Mouse (Mus musculus): ENCODE measurements around the gene Otop3.

The Otop3 gene

DNA sequence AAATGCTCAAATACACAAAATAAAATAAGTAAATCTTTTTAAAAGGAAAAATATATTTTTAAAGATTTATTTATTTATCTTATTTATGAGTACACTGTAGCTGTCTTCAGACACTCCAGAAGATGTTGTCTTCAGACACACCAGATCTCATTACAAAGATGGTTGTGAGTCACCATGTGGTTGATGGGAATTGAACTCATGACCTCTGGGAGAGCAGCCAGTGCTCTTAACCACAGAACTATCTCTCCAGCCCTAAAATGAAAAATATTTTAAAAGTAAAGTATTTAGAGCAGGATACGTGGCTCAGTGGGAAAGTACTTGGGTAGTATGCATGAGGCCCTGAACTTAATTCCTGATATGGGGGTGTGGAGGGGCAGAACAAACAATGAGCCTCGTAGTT is 33.2 kb upstream of the Otop3 start:
- no peak for TF ChIP-seq GATA4 (IDR thresholded peaks at IDR 0.05; ENCODE audit: insufficient replicate concordance, low read length)

DNA sequence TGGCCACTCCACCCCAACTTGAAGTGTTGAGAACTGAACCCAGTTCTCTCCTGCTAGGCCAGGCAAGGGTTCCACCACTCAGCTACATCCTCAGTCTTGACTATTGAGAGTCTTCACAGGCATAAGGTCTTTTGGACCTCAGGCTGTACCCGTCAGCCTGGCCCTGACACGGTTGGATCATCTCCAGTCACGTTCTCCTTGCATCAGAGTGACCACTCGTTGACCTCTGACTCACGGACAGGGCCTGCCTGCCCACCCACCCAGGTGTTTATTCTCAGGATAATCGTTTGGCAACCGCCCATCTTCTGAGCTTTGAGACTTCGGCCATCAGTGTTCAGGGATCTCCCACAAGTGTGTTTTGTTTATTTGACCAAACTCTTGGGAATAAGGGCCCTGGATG is 31.4 kb upstream of the Otop3 start:
- TF ChIP-seq GATA4 (IDR thresholded peaks at IDR 0.05; ENCODE audit: insufficient replicate concordance, low read length) = no peak

DNA sequence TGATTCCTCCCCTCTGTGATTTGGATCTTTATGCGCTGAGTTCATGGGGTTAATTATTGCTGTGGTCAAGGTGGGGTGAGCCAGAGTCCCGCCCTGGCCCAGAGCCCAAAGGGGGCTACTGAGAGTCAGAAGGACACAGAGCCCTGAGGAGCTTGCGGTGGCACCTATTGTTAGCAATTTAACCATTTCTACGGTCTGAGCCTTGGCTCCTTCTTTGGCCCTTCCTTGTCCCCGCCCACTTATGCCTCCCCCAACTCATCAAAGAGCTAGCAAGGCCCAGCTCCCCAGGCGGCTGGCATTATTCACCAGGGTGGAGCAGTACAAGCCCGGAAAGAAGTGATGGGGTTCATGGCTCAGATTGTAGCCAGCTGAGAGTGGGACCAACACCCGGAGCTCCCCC is 27.7 kb upstream of the Otop3 start, which contains the start of gene Otop2:
Gene Otop2, plus strand, starts transcription at position 301 of the 400 bp plus-strand sequence.
- no peak for TF ChIP-seq GATA4 (IDR thresholded peaks at IDR 0.05; ENCODE audit: insufficient replicate concordance, low read length)

DNA sequence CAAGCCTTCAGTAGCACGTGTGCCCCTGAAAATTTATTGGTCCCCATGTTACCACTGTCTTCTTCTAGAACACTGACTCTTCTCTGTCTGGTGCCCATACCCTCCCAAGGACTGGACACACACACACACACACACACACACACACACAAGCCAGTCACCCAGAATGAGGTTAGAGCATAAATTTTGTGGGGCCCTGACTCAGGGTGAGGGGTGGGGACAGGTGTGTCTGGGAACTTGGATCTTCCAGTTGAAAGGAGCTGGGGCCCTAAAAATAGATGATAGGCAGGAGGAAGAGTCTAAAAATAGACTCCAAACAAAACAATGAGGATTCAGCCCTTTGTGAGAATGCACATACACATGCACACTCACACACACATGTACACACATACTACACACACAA is 25.8 kb upstream of the Otop3 start:
- TF ChIP-seq GATA4 (IDR thresholded peaks at IDR 0.05; ENCODE audit: insufficient replicate concordance, low read length) = no peak

DNA sequence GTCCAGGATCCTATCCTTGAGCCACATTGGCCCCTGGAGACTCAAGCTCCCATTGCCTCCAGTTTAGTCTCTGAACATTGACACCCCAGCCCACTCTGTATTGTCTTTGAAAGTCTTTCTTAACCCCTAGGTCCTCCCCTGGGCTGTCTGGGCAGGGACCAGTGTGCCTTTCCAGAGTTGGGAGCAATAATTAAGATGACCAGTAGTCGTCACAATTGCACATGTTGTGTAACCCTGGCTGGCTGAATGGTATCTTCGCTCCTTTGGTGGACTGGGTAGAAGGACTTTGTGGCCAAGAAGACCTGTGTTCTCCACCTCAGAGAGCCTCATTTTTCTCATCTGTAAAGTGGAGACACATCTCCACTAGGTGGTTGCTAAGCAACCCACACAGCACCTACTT is 20.3 kb upstream of the Otop3 start:
- TF ChIP-seq GATA4 (IDR thresholded peaks at IDR 0.05; ENCODE audit: insufficient replicate concordance, low read length) = no peak

DNA sequence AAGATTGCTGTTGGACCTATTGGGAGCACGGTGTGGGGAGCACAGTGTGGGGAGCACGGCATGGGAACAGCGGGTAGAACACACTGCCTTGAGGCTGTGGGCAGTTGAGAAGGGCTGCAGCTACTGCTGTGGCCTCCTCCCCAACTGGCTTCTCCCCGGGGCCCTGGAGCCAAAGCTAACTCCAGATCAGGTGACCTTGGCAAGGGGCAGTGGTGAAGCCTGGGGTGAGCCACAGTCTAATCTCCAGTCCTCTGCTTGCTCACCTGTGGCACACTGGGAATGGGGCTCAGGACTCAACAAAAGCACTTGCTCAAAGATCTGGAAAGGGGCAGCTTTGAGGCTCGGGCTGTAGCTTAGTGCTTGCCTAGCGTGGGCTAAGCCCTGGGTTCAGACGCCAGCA is 17.3 kb upstream of the Otop3 start:
- TF ChIP-seq GATA4 (IDR thresholded peaks at IDR 0.05; ENCODE audit: insufficient replicate concordance, low read length) = no peak

DNA sequence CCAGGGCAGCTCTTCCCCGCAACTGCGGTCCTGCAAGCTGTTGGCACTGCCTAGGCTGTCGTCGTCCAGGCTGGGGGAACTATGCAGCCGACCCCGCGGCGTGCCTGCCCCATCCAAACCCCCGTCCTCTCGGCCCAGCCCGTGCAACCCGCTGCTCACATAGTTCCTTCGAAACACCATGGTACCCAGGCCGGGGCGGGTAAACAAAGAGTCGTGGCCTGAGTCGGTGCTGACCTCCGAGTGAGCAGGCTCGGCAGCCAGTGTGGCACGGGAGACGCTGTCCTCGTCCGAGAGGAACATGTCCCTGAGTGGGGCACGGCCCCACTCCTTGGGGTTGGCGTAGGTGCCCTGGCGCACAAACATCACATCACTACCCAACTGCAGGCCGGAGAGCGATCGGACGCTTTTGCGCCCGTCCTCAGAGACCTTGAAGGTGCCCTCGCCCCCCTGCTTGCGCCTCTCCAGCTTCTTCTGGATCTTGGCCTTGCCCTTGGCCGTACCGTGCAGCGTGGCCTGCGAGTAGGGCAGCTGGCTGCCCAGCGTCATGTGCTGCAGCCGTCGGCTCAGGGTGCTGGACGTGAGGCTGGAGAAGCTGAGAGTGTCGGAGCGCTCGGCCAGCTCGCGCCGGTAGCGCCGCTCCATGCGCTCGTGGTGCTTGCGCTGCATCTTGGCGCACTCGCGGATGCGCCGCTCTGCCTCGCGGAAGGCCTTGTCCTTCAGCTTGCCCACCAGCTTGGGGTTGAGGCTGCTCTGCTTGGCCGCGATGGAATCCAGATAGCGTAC is 16.1 kb upstream of the Otop3 start:
- TF ChIP-seq GATA4 (IDR thresholded peaks at IDR 0.05; ENCODE audit: insufficient replicate concordance, low read length) = no peak

DNA sequence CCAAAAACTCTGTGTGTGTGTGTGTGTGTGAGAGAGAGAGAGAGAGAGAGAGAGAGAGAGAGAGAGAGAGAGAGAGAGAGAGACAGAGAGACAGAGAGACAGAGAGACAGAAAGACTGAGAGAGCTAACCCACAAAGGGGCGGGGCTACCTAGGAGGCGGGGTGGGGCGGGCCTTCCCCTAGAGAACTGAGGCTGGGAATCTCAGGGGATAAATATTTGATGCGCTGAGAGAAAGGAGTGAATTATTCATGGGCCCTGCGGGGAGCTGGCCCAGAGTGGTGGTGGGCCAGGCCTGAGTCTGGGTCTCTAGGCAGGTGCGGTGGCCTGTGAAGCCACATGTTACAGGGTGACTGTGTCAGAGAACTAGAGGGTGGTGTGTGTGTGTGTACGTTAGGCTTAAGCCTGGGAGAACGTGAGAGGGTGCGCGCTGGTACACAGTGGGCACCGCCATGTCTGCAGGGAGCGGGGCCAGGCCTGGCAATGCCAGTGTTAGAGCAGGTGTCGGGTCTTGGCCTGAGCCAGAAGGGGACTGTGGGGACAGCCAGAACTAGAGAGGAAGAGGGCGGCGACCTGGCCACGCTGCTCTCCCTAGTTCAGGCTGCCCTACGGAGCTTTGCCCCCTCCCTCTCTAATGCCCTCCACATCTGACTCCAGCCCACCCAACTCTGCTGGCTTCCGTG is 14.7 kb upstream of the Otop3 start:
- no peak for TF ChIP-seq GATA4 (IDR thresholded peaks at IDR 0.05; ENCODE audit: insufficient replicate concordance, low read length)

DNA sequence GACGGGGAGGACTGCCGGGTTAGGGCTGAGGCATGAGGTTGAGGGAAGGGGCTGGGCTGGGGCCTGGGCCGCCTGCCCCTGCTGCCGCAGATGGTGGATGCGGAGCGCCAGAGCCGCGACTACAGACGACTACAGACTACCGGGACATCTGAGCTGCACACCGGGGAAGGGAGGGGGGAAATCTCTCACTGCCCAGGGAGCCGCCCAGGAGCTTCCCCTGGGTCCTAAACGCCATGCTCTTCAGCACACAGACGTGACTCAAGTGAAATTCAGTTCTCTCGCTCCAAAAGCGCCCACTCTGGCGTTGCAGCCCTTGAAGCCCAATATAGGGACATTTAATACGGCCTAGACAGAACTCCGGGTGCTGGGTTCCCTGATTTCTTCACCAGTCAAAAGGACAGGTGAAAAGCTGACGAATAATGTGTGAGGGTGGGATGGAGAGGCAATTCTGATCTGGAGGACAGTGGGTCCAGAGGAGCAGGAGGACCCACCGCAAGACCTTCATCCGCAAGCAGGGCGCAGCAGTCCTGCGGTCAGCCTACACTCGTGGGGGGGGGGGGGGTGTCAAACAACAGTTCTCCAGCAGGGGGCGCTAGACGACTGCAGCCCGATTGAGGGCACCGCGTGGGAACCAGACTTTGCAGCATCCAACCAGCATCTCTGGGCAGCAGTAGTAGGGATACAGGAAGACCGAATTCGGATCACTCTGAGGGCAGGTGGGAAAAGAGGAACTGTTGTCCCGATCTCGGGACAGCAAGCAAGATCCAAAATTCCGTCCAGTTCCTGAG is 12.4 kb upstream of the Otop3 start, which contains the start of gene Ush1g:
Gene Ush1g, minus strand, starts transcription at position 136 of the 788 bp plus-strand sequence.
- TF ChIP-seq GATA4 (IDR thresholded peaks at IDR 0.05; ENCODE audit: insufficient replicate concordance, low read length) = no peak

DNA sequence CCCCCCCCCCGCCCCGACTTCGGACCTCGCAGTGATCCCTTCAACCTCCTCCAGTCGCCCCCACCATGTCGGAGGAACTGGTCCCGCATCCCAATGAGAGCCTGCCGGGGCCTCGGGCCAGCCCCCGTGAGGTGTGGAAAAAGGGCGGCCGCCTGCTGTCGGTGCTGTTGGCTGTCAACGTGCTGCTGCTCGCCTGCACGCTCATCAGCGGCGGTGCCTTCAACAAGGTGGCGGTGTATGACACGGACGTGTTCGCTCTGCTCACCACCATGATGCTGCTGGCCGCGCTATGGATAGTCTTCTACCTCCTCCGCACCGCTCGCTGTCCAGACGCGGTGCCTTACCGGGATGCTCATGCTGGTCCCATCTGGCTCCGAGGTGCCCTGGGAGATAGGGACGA is 11.2 kb upstream of the Otop3 start:
- TF ChIP-seq GATA4 (IDR thresholded peaks at IDR 0.05; ENCODE audit: insufficient replicate concordance, low read length) = no peak

DNA sequence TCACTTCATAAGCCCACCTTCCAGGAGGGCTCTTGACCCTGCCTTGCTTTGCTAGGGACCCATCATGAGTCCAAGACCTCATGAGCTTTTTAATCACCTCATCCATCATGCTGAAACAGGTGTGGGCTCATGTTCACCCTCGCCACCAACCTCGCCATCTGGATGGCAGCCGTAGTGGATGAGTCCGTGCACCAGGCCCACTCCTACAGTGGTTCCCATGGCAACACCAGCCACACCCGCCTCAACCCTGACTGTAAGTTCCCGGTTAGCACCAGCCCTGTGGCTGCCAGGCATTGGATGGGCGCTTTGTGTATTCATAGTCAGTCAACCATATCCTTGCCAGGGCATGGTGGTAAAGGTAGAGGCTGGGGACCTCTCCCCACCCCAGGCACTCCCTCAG is 7.8 kb upstream of the Otop3 start:
- TF ChIP-seq GATA4 (IDR thresholded peaks at IDR 0.05; ENCODE audit: insufficient replicate concordance, low read length) = no peak

DNA sequence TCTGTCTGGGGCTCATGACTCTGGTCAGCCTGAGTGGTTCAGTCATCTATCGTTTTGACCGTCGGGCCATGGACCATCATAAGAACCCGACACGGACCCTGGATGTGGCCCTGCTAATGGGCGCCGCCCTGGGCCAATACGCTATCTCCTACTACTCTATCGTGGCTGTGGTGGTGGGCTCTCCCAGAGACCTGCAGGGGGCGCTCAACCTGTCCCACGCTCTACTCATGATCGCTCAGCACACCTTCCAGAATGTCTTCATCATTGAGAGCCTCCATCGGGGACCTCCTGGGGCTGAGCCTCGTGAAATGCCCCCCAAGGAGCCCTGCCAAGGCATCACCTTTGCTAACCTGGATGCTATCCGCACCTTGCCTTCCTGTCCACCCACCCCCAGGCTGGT is 5.2 kb upstream of the Otop3 start:
- TF ChIP-seq GATA4 (IDR thresholded peaks at IDR 0.05; ENCODE audit: insufficient replicate concordance, low read length) = no peak

DNA sequence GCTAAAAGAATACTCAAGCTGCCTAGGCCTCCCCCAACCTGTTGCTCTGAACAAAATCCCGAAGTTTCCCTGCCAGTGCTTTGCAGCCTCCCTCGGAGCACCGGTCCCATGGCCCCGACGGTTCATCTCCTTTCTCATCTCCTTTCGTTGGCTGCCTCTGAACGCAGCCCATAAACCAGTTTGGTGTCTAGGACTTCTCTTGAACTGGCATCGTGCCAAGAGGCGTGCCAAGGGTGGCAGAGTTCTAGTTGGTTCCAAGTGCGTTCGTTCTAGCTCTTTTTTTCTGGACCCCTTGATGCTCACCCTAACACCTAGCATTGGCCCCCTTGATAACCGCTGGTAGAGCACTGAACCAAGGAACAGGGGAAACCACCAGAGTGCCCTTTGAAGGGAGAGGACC is 692 bp downstream of the Otop3 start:
- TF ChIP-seq GATA4 (IDR thresholded peaks at IDR 0.05; ENCODE audit: insufficient replicate concordance, low read length) = no peak

DNA sequence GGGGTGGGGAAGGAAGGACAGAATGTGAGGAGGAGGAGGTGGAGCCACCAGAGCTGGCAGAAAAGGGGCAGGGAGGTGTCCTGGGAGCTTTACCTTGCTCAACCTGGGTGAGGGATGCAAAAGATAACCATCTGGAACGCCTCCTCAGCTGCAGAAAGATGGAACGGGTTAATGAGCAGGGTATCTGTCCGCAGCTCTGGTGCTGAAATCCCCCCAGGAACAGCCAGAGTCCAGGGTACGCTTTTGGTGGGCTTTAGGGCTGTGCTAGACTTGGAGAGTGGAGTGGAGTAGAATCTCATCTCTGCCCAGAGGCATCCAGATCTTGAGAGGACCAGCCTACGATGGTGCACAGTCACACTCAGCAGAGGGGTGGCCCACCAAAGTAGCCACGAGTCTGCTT is 1.6 kb downstream of the Otop3 start:
- TF ChIP-seq GATA4 (IDR thresholded peaks at IDR 0.05; ENCODE audit: insufficient replicate concordance, low read length) = no peak

DNA sequence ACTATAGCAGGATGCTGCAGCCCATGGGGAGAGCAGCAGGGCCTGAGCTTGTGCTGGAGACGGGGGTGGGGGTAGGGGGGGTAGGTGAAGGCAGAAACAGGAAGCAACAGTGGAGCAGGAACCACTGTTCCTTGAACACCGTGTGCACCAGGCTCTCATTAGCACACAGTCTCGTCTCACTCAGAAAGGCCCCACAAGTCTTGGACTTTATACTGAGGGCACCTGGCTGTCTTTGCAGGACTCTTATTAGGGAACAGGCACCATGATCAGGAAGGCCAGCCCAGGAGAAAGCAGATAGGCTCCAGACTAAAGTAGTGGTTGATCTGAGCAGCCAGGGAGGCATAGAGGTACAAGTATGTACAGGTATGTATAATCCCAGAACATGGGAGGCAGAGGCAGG is 2.8 kb downstream of the Otop3 start:
- no peak for TF ChIP-seq GATA4 (IDR thresholded peaks at IDR 0.05; ENCODE audit: insufficient replicate concordance, low read length)

DNA sequence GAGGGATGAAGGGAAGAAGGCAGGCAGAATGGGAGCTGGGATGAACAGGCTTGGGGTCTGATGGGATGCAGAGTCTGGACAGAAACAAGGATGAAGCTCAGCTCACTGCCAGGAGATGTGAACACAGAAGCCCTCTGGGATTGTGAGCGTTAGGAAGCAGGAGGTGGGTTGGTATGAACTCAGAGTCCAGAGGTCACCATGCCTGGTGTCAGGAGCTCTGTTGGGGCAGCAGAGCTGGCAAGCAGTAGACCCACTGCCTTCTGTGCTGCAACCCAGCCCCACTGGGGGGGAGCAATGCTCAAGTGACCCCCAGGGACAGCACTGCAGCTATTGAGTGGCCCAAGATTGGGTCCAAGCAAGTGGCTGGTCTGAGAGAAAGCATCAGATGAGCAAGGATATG is 3.3 kb downstream of the Otop3 start:
- no peak for TF ChIP-seq GATA4 (IDR thresholded peaks at IDR 0.05; ENCODE audit: insufficient replicate concordance, low read length)

All from liver, adult (tissue).